ENCODE assay signal across 17 mouse cellular contexts in genomic region chr8:127802136-127802535, GRCm38 (mm10).
DNase-seq lines count a peak whose midpoint lies in the region; ATAC-seq and TF ChIP-seq lines count a peak whose summit lies in the region.
"Had no signal": no experiment of that assay in that cellular context is flagged by ENCODE, and none has a peak within 500 bp of the region (broad histone marks: within the 10 kb centered on the region; RNA-seq: fewer than 3 reads in every experiment).

No protein-coding gene starts in this region.

- WGBS in lung, embryonic 14.5 days, result 46% methylated on average over 7 of the region's 7 CpGs
- 73% methylated on average over 7 of the region's 7 CpGs for WGBS in limb, embryonic 12.5 days

- ATAC-seq in lung, embryonic 14.5 days (ENCODE audit: insufficient read depth), result peak; percentile 39; the same call in 1 of the 2 replicates
- no peak for ATAC-seq in limb, embryonic 12.5 days (ENCODE audit: insufficient number of reproducible peaks, insufficient read depth, low FRiP score, low TSS enrichment, low read depth)
- ATAC-seq: forebrain, embryonic 13.5 days; inflammation-experienced regulatory T-cells, adult 6 months; liver, embryonic 12.5 days had no signal

- H3K4me3 ChIP-seq in gastrocnemius, adult 2 months, result no peak overlapping the region
- no peak overlapping the region for H3K4me3 ChIP-seq in lung, embryonic 14.5 days (ENCODE audit: low read depth, low read length)
- H3K4me3 ChIP-seq in limb, embryonic 12.5 days (replicated peaks), result no peak overlapping the region
- H3K4me3 ChIP-seq: forebrain, embryonic 13.5 days; hindbrain, embryonic 10.5 days; liver, embryonic 12.5 days had no signal

- DNase-seq in gastrocnemius, adult 2 months, result peak; percentile 21
- DNase-seq in gastrocnemius, postnatal 4 days (ENCODE audit: low spot score in 2 of 2), result no peak
- DNase-seq in lung, embryonic 14.5 days, result peak; percentile 50
- no peak for DNase-seq in lung, postnatal 10 days
- DNase-seq in 416B (ENCODE audit: low read depth), result peak; percentile 8
- no peak for DNase-seq in embryo, embryonic 10 days (ENCODE audit: low spot score)
- DNase-seq in right cerebral cortex, adult 2 months (ENCODE audit: low spot score in 2 of 2), result no peak
- DNase-seq: cerebellum, adult 8-10 months; kidney, adult 8-10 months; layer of hippocampus, postnatal 36 days; lung, postnatal 14 days; thymus, adult 2 months had no signal

- TF ChIP-seq CTCF in gastrocnemius, adult 2 months (IDR thresholded peaks at IDR 0.05), result no peak
- TF ChIP-seq CTCF in lung, embryonic 14.5 days (IDR thresholded peaks at IDR 0.05; ENCODE audit: low read depth), result no peak

- no peaks in the 10 kb centered on the region for H3K36me3 ChIP-seq in lung, embryonic 14.5 days (ENCODE audit: insufficient read depth)
- no peaks in the 10 kb centered on the region for H3K36me3 ChIP-seq in limb, embryonic 12.5 days
- H3K36me3 ChIP-seq: hindbrain, embryonic 10.5 days; liver, embryonic 12.5 days had no signal

- peak overlapping the region; percentile 20; the same call in 1 of the 2 replicates for H3K4me2 ChIP-seq in lung, embryonic 14.5 days
- H3K4me2 ChIP-seq in limb, embryonic 12.5 days, result no peak overlapping the region
- H3K4me2 ChIP-seq: forebrain, embryonic 13.5 days; liver, embryonic 12.5 days had no signal

- H3K27me3 ChIP-seq in lung, embryonic 14.5 days (ENCODE audit: insufficient read depth, low read length), result no peaks in the 10 kb centered on the region
- H3K27me3 ChIP-seq in limb, embryonic 12.5 days, result no peaks in the 10 kb centered on the region
- H3K27me3 ChIP-seq: forebrain, embryonic 13.5 days; liver, embryonic 12.5 days had no signal

- H3K9ac ChIP-seq in lung, embryonic 14.5 days, result no peak overlapping the region
- H3K9ac ChIP-seq in limb, embryonic 12.5 days (replicated peaks), result no peak overlapping the region
- H3K9ac ChIP-seq: forebrain, embryonic 13.5 days; liver, embryonic 12.5 days had no signal

- H3K4me1 ChIP-seq in lung, embryonic 14.5 days (ENCODE audit: insufficient read depth), result peaks cover 15% of the 10 kb centered on the region; the same call in 1 of the 2 replicates
- peaks cover 27% of the 10 kb centered on the region for H3K4me1 ChIP-seq in limb, embryonic 12.5 days (replicated peaks)

- intact Hi-C loops in gastrocnemius, adult 2 months (cut with DNase I), result no loop called here

- H3K9me3 ChIP-seq in lung, embryonic 14.5 days (ENCODE audit: low read depth, low read length), result no peaks in the 10 kb centered on the region
- H3K9me3 ChIP-seq in limb, embryonic 12.5 days, result no peaks in the 10 kb centered on the region
- H3K9me3 ChIP-seq: forebrain, embryonic 13.5 days; hindbrain, embryonic 10.5 days; liver, embryonic 12.5 days had no signal

- peak overlapping the region; percentile 40; the same call in 1 of the 2 replicates for H3K27ac ChIP-seq in gastrocnemius, adult 2 months
- H3K27ac ChIP-seq in lung, embryonic 14.5 days (ENCODE audit: low read depth), result peak overlapping the region; percentile 73; the same call in 1 of the 2 replicates
- peak overlapping the region; percentile 62; the same call in 1 of the 2 replicates for H3K27ac ChIP-seq in limb, embryonic 12.5 days
- H3K27ac ChIP-seq: forebrain, embryonic 13.5 days; hindbrain, embryonic 10.5 days; liver, embryonic 12.5 days had no signal

Comparison
In these comparisons a context has a peak if more than half of its experiments do, and no peak if none do; other contexts are left out.
1. DNase-seq: peak in gastrocnemius, adult 2 months (single experiment), lung, embryonic 14.5 days (single experiment) and 416B (single experiment); none in gastrocnemius, postnatal 4 days (0 of 2), lung, postnatal 10 days (single experiment), embryo, embryonic 10 days (single experiment) and right cerebral cortex, adult 2 months (0 of 2).
2. Peak in every context shown above with its lines, with median percentiles within 50 percentile points of each other: H3K27ac ChIP-seq.